Mouse (Mus musculus) hindbrain, postnatal 0 days (tissue): ENCODE results near the gene Kcnv2. TPM values are rescaled to one million over a fixed set of nuclear protein-coding genes. Genes with fewer than 3 reads are reported as not detected.
A peak's percentile ranks its signal among the peaks of the same experiment; 100 is the strongest.

Experiments
- ATAC-seq: fragments of 200-750 bp; cut with Nextera tagmentation; 2 replicates; pipeline ENCODE4 v1.8.0; 2017; ENCODE audit warnings: mild to moderate bottlenecking, moderate TSS enrichment, moderate library complexity
- DNase-seq: peaks from one replicate; pipeline ENCODE4 v3.0.0-alpha.2; 2015; ENCODE audit warnings: low spot score
- H3K27ac ChIP-seq: fragments of 300-500 bp; sonication (generic); 2 replicates; pipeline ENCODE4 v1.5.1; 2014; ENCODE audit warnings: mild to moderate bottlenecking
- H3K27me3 ChIP-seq: fragments of 300-500 bp; sonication (generic); 2 replicates; pipeline ENCODE4 v1.6.1; 2014; ENCODE audit warnings: low read length, mixed read lengths; ENCODE audit not compliant: insufficient read depth
- H3K36me3 ChIP-seq: fragments of 300-500 bp; sonication (generic); 2 replicates; pipeline ENCODE4 v1.6.1; 2014; ENCODE audit warnings: low read length, mixed read lengths; ENCODE audit not compliant: insufficient read depth
- H3K4me1 ChIP-seq: fragments of 300-500 bp; sonication (generic); 2 replicates; pipeline ENCODE4 v1.6.1; 2014; ENCODE audit warnings: antibody characterized with exemption, low read length, mixed read lengths; ENCODE audit not compliant: insufficient read depth
- H3K4me2 ChIP-seq: fragments of 300-500 bp; sonication (generic); 2 replicates; pipeline ENCODE4 v1.6.1; 2014; ENCODE audit warnings: low read depth, mild to moderate bottlenecking, low read length, moderate library complexity, mixed read lengths
- H3K4me3 ChIP-seq: fragments of 300-500 bp; sonication (generic); 2 replicates; pipeline ENCODE4 v1.5.1; 2014; ENCODE audit warnings: low read length
- H3K9ac ChIP-seq: fragments of 300-500 bp; sonication (generic); replicated peaks from 2 replicates; pipeline ENCODE4 v1.6.1; 2014; ENCODE audit warnings: mild to moderate bottlenecking, low read length, moderate library complexity, mixed read lengths
- H3K9me3 ChIP-seq: fragments of 300-500 bp; sonication (generic); 2 replicates; pipeline ENCODE4 v1.6.1; 2016; ENCODE audit warnings: low read length, mixed read lengths
- CTCF ChIP-seq: IDR thresholded peaks from 2 replicates; pipeline ENCODE4 v1.5.1; 2016; ENCODE audit warnings: antibody characterized with exemption, control low read depth, low read depth
- WGBS: fragments of 180-500 bp; shearing (Covaris S2); extraction: QIAGEN DNeasy Blood & Tissue Kit; methylation state at CpG from one replicate; pipeline ENCODE4 v1.1.7; 2014; 5-methylcytosine and 5-hydroxymethylcytosine counted together
- polyA plus RNA-seq: library from polyadenylated mRNA; unstranded; fragments of >200 nt; fragmentation: Nextera tagmentation; extraction: Ambion mirVana; gene quantifications from 2 replicates; pipeline ENCODE4 v1.2.1, GENCODE M21; 2015
- total RNA-seq: library from RNA; depleted of rRNA; stranded (reverse); fragments of >200 nt; gene quantifications from 2 replicates; pipeline ENCODE4 v1.2.3, GENCODE M21; 2014

Kcnv2 gene
- total and polyA plus RNA-seq, 2 experiments from 2014 or later, result 0.15 to 0.58 TPM

DNA sequence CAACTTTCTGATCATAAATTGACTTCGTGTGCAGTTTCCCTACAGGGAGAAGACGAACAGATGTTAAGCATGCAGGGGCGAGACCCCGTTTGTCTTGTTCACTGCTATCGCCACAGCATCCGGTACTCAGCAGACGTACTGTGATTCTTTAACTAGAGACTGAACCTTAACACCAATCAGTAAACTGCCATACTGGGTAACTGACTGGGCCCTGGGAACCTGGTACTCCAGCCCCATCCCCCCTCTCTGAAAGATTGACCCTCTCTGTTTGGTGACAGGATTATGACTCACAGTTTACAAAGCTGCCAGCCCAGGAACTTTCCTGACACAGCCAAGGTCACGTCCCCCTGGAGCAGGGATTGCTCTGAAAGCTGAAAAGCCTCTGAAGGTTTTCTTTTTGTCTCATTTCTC, 42.1 kb downstream of the Kcnv2 start:
- no peak for TF ChIP-seq CTCF
- H3K4me2 ChIP-seq, result peak overlapping the region; percentile 28
- no peaks in the 10 kb centered on the region; the same call in 1 of the 2 replicates for H3K9me3 ChIP-seq
- peak overlapping the region; percentile 6; the same call in 1 of the 2 replicates for H3K4me3 ChIP-seq
- no peaks in the 10 kb centered on the region for H3K27me3 ChIP-seq
- H3K27ac ChIP-seq, result no peak overlapping the region
- DNase-seq (peak; percentile 48), ATAC-seq (no peak)
- 0 out of 2 replicates have a peak overlapping the region, but pooled peaks have one; percentile 13 for H3K9ac ChIP-seq
- 28% methylated on average over 8 of the region's 8 CpGs for WGBS
- no peaks in the 10 kb centered on the region for H3K36me3 ChIP-seq
- H3K4me1 ChIP-seq, result no peaks in the 10 kb centered on the region

DNA sequence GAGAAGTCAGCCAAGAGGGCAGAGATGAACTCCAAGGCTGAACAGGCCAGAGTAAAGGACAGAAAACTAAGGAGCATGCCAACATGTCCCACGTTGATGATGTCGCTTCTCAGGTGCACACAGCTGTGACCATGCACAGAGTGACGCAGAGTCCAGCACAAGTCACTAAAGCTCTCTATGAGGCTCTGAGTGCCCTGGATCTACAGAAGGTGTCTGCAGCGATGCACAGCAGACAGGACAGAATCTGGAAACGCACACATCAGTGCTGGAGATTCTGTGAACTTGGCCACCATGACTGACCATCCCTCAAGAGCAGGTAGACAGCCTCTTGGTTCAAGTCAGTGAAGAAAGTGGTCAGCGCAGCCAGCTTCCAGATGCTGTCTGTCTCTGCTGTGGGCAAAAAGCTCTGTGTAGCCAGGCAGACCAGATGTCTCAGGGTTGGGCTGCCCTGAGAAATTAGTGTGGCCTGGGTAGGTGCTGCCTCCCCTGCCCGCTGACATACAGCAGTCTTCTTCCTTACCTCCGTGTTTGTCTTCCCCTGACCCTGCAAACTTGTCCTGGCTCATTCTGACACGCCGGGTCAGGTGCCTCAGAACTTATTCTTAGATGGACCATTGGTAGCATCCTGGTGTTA, 43.8 kb downstream of the Kcnv2 start:
- DNase-seq (no peak), ATAC-seq (no peak)
- H3K4me1 ChIP-seq, result no peaks in the 10 kb centered on the region
- H3K9me3 ChIP-seq, result no peaks in the 10 kb centered on the region; the same call in 1 of the 2 replicates
- H3K36me3 ChIP-seq, result no peaks in the 10 kb centered on the region
- no peak overlapping the region for H3K4me3 ChIP-seq
- no peaks in the 10 kb centered on the region for H3K27me3 ChIP-seq
- H3K27ac ChIP-seq, result no peak overlapping the region
- TF ChIP-seq CTCF, result no peak
- H3K4me2 ChIP-seq, result no peak overlapping the region
- no peak overlapping the region for H3K9ac ChIP-seq
- WGBS, result 86% methylated on average over 10 of the region's 10 CpGs

GRCm38 (mm10) chr19:27369461-27370135, 47.2 kb downstream of the Kcnv2 start:
- Histone ChIP-seq H3K4me1 (no peaks in the 10 kb centered on the region), H3K9me3 (no peaks in the 10 kb centered on the region), H3K4me2 (no peak overlapping the region), H3K27me3 (no peaks in the 10 kb centered on the region), H3K36me3 (no peaks in the 10 kb centered on the region), H3K9ac (no peak overlapping the region), H3K27ac (no peak overlapping the region), H3K4me3 (no peak overlapping the region)
- DNase-seq (no peak), ATAC-seq (no peak)
- no peak for TF ChIP-seq CTCF
- 59% methylated on average over 3 of the region's 3 CpGs for WGBS

DNA sequence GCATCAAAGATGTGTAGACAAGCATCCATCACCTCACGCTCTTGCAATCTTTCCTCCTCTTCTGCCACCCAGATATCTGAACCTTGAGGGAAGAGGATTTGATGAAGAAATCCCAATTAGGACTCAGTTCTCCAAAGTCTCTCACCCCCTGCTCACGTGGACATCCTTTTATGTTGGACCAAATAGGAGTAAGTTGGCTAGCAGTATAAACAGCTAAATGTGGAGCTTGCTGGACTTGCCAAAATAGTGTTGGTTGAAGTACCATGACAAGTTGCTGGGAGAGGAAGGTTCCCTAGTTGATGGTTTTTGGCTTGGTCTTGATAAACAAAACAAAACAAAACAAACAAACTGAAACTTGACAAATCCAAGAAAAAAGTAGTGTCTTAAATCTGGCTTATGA, 47.8 kb downstream of the Kcnv2 start:
- DNase-seq (no peak), ATAC-seq (no peak)
- no peak for TF ChIP-seq CTCF
- H3K4me2 ChIP-seq, result no peak overlapping the region
- 84% methylated on average over 2 of the region's 2 CpGs for WGBS
- no peaks in the 10 kb centered on the region for H3K27me3 ChIP-seq
- H3K9me3 ChIP-seq, result no peaks in the 10 kb centered on the region
- no peak overlapping the region for H3K9ac ChIP-seq
- no peaks in the 10 kb centered on the region for H3K36me3 ChIP-seq
- no peaks in the 10 kb centered on the region for H3K4me1 ChIP-seq
- no peak overlapping the region for H3K27ac ChIP-seq
- no peak overlapping the region for H3K4me3 ChIP-seq

DNA sequence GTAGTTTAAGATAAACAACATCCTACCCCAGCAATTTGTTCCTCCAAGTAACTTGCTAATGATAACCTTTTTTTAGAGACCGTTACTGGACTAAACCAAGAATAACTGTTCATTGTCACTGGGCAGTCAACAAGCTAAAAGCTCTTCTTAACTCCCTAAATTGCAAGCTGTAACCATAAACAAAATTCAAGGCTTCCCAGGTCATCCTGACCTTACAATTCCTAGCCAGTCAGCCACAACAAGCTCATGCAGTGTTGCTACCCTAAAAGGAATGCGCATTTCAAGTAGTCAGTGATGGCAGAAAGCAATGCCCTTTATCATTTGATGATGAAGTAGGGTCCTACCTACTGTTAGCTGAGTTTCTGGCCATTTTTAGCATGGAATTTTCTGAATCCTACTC, 48.4 kb downstream of the Kcnv2 start:
- 92% methylated on average over 2 of the region's 2 CpGs for WGBS
- TF ChIP-seq CTCF, result no peak
- no peak for ATAC-seq

GRCm38 (mm10) chr19:27379712-27380401, 57.5 kb downstream of the Kcnv2 start:
- H3K4me1 ChIP-seq, result no peaks in the 10 kb centered on the region
- no peaks in the 10 kb centered on the region for H3K36me3 ChIP-seq
- no peaks in the 10 kb centered on the region for H3K9me3 ChIP-seq
- no peak overlapping the region for H3K4me2 ChIP-seq
- ATAC-seq, result no peak
- DNase-seq, result no peak
- WGBS, result 87% methylated on average over 2 of the region's 2 CpGs
- H3K4me3 ChIP-seq, result no peak overlapping the region
- TF ChIP-seq CTCF, result no peak
- no peak overlapping the region for H3K9ac ChIP-seq
- H3K27ac ChIP-seq, result no peak overlapping the region
- H3K27me3 ChIP-seq, result no peaks in the 10 kb centered on the region

More for the DNA sequence above, 48.4 kb downstream of the Kcnv2 start:
- Histone ChIP-seq H3K9ac (no peak overlapping the region), H3K9me3 (no peaks in the 10 kb centered on the region), H3K4me1 (no peaks in the 10 kb centered on the region), H3K4me3 (no peak overlapping the region), H3K4me2 (no peak overlapping the region), H3K27ac (no peak overlapping the region), H3K27me3 (no peaks in the 10 kb centered on the region), H3K36me3 (no peaks in the 10 kb centered on the region)
- DNase-seq, result no peak
